Mouse (Mus musculus) left cerebral cortex, postnatal 14 days (tissue): ENCODE measurements around the gene Stmnd1. TPM values are rescaled to one million over a fixed set of nuclear protein-coding genes. Genes with fewer than 3 reads are reported as not detected.

ENCODE experiments used
- total RNA-seq, 2 experiments: library from RNA; stranded (reverse); gene quantifications; 2 replicates each; pipeline ENCODE4 v1.2.3; 2021

The Stmnd1 gene
- total RNA-seq, 2 experiments from 2014 or later = not detected

Other genes with a start within 250 kb of the Stmnd1 start
- 10 to 100 TPM; 23.1 to 32.6 TPM for gene Rbm24, start 144.7 kb downstream of the Stmnd1 start, total RNA-seq
- 100 to 1,000 TPM; 170 to 199 TPM for gene Cap2, start 228.1 kb downstream of the Stmnd1 start, total RNA-seq